Mouse (Mus musculus) adrenal gland, postnatal 10 days (tissue): ENCODE results near the gene A430033K04Rik. TPM values are rescaled to one million over a fixed set of nuclear protein-coding genes. Genes with fewer than 3 reads are reported as not detected.

ENCODE experiments used
- DNase-seq: peaks from one replicate; pipeline ENCODE4 v3.0.0; 2021; ENCODE audit warnings: mixed read lengths
- long read RNA-seq, 2 experiments: library from polyadenylated mRNA; stranded (forward); transcript quantifications; one replicate each; pipeline ENCODE4 v2.0.0; 2021
- total RNA-seq, 2 experiments: library from RNA; stranded (reverse); gene quantifications; 2 replicates each; pipeline ENCODE4 v1.2.3; 2021

Gene A430033K04Rik
- 1 to 10 TPM; 5.2 to 7.8 TPM for total RNA-seq
- long read RNA-seq, experiment 1, partial matches to known transcripts, result 1 of 1 reads
- long read RNA-seq, experiment 1, other reads (novel, unspliced or antisense), result 0 of 1 reads
- long read RNA-seq, experiment 2, partial matches to known transcripts, result 1 of 3 reads
- long read RNA-seq, experiment 2, other reads (novel, unspliced or antisense), result 0 of 3 reads

DNA sequence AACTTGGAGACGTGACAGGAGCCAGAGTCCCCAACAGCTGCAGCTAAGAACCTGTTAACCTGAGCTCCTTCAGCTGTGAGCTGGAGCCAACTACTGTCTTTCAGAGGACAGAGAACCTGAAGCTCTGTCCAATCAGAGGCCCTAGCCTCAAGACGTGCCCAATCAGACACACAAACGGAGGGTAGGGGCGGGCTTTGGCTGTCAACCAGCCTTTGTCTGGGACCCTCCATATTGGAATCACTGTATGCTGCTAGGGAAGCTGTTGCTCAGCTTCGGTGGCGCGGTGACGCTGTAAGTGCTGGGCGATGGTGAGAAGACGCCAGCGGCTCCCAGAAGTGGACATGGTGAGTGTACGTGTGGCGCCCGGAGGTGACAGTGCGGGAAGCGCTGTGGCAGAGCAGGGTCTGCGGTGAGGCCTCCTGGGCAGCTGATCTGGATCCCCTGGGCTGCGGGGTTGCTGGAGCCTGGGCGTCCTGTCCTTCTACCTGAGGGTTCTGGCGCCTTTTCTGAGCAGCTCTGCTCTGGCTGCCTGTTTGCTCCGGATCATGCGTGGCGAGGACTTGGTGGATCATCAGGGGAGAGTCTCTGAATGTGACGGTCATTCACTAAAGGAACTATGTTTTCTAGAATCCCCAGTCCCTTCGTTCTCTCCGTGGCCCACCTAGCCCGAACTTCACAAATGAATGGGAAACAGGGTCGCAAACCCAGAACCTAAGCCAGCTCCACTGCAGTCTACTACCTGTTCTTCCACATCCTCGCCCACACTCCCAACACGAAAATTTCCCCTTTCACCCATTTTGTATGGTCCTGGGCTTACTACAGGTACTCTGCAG is at the start of gene A430033K04Rik:
Gene A430033K04Rik (plus strand): TSS at position 215 of the 833 bp plus-strand sequence.
- peak; percentile 96 for DNase-seq

DNA sequence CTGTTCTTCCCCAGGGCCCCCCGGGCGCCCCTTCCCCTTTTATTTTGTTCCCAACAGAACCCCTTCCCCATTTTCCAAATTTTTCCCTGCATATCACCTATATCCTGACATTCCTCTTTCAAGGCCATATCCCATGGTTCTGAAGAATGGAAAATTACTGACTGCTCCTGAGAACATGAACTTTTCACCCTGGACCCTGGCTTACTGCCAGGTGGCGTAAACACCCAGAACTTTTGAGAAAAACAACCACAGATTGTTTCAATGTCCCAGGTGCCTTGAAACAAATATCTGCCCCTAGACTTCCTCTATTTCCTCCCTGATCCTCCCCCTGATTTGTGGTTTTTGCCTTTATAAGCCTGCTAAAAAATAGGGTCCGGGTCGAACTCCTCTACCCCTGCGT is 35.3 kb upstream of the A430033K04Rik start:
- peak; percentile 15 for DNase-seq

DNA sequence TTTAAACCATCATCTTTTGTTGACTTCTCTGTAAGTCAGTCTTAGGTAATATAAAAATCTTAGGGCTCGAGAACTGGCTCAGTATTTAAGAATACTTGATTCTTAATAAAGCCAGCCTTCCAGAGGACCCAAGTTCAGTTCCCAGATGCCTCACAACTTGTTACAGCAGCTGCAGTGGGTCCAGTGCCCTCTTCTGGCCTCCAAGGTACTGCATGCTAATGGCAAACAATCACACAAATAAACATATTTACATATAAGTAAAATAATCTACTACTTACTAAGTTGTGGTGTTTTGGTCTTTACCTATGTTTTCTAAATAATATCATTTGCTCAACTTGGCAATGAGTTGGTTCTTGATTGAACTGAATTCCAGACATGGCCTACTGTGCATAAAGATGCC is 4.3 kb upstream of the A430033K04Rik start:
- no peak for DNase-seq

DNA sequence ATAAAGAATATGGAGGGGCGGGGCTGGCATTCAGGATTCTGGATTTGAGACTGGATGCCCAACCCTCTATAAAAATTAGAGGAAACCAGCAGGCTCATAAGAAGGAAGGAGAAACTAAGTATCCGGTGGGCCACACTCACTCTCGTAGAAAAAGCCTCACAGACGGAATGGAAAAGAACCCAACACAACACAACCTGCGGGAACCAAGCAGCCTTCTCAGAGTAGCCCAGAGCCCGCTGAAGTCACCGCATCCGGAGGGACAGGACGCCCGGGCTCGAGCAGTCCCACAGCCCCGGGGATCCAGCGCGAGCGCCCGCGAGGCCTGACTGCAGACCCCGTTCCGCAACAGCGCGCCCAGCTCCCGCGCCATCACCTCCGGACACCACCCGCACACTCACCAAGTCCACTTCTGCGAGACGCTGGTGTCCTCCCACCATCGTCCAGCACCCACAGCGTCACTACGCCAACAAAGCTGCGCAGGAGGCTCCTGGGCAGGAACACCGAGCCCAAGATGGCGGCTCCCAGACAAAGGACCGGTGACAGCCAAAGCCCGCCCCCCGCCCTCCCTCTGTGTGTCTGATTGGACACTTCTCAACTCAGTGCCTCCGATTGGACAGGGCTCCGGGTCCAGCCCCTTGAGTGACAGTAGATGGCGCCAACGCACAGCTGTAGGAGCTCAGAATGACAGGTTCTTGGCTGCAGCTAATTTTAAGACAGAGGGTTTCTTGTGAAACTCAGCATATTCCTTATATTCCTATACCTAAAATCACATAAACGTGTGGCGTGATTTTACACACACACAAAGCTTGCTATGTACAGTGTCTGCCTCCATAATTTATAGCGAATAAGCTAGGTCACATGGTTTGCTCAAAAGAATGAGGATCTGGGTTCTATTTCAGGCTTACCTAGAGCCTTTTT is 3.2 kb upstream of the A430033K04Rik start, which contains the start of gene Zfp68:
Gene Zfp68 (minus strand): TSS at position 551 of the 918 bp plus-strand sequence.
- DNase-seq, result peak; percentile 95

DNA sequence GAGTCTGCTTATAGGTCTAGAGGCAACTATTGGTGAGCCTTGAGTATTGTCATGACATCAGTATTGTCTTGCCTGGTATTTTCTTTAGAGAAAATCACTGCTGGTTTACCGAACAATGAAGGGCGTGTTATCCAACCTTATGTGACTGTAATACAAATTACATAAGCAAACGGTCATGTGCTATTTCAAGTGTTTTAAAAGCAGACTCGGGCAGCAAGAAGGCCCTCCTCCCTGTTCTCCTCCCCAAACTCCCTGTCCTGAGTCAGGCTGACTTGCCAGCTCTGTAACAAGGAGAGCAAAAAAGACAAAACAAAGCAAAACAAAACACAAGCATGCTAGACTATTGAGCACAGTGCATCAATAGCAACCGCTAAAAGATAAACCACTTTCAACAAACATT is 1.8 kb upstream of the A430033K04Rik start:
- no peak for DNase-seq

DNA sequence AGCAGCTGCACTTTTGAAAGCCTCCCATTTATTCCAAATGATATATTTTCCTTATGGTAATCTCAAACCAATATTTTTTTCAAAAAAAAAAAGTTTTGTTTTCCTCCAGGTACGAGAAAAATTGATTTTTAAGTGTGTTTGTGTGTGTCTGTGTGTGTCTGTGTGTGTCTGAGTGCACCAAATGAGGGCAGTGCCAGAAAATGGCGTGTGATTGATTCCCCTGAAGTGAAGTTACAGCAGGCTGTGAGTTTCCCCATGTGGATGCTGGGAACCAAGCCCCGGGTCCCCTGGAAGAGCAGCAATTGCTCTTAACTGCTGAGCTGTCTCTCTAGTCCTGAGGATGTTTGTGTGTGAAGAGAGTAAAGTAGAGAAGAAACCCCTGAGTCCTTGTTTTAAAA is 818 bp downstream of the A430033K04Rik start:
- DNase-seq, result no peak

DNA sequence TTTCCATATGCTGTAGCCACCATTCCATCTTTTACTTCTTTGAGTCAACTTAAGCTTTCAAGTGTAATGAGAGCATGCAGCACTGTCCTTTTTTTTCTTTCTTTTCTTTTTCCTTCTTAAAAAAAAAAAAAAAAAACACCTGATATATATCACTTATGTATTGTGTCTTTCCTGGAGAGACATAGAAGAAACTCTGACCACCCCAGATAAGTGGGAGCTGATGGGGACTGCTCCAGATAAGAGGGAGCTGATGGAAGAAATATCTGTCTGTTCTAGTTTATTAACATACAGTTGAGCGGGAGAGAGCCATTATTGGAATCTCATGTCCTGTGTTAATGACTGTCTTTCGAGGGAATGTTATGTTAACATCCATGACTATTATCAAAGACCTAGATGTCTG is 13.8 kb downstream of the A430033K04Rik start:
- DNase-seq, result no peak

DNA sequence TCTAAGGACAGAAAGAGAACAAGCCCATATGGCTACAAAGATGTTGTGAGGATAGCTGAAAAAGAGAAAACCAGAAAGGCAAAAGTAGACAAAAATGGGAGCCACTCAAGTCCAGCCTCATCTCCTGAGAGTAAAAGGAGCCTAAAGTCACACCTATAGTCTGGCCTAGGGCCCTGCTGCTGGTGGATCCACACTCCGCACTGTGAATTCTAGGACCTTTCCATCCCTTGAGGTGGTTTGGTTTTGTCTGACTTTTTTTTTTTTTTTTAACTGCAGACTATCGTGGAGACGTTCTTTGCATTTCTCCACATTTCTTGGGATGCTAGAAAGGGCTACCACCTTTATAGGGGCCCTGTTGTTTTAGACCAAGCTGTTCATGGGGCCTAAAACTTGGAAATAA is 18.4 kb downstream of the A430033K04Rik start:
- DNase-seq, result no peak

DNA sequence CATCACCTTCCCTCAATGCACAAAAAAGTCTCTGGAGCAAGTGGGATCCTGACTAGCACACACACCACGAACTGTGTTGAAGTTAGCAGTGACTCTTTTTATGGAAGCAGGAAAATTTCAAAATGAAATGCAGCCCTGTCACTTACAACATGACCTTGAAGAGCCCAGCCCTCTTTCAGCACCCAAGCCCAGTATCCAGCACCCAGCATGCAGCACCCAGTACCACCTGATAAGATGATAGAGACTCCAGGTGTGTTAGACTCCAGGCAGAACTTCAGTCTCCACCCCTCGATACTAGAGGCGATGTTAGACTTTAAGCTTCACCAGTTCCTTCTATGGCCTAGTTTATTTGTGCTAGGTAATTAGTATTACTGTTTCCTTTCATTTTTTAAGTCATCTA is 19.1 kb downstream of the A430033K04Rik start:
- DNase-seq, result no peak

DNA sequence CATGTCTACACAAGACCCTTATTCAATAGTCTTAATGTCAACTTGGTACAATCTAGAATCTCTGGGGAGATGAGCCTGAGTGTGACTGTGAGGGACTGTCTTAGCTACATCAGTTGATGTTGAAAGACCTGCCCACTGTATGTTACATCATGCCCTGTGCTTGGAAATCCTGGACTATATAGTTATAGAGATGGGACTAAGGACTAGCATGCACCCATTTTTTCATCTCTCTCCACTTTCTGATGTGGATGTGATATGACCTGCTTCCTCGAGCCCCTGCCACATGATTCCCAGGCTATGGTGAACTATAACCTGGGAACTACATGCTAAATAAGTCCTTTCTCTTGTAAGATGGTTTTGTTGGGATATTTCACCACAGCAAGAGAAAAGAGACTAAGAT is 30.3 kb downstream of the A430033K04Rik start:
- DNase-seq, result no peak

DNA sequence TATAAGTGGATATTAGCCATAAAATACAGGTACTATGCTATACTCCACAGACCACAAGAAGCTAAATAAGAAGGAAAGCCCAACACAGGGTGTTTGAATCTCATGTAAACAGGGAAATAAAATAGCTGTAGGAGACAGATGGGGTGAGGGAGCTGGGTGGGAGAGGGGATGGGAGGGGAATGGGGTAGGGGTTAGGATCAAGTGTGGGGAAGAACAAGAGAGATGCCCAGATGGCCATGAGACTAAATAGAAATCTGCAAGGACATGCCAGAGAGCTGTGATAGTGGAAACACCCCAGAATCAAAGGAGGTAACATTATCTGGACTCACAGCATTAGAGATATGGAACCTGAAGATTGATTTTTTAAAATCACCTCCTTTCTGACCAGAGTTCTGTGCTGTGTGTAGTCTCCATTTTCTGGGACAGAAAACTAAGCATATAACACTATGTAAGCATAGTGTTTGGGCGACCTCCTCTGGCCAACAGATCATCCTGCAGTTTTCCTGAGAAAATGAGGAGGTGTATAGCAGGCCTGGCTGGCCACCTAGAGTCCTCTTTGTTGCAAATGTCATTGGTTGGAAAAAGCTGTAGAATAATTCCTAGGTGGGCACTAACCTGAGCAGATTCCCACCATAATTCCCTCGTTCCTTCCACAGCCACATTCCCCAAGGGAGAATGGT is 34.0 kb downstream of the A430033K04Rik start:
- DNase-seq, result peak; percentile 59

DNA sequence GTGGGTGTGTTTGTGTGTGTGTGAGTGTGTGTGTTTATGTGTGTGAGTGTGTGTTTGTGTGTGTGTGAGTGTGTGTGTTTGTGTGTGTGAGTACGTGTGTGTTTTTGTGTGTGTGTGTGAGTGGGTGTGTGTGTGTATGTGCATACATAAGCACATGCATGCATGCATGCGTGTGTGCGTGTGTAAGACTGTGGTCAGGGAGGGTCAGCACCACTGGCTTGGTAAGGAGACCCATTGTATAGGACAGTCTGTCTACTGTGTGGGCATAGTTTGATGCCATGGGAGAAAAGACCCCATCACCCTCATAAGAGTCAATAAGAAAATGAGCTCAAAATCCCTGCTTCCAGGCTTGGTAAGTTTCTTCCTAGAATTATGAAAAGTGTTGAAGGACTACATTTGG is 34.7 kb downstream of the A430033K04Rik start:
- no peak for DNase-seq

DNA sequence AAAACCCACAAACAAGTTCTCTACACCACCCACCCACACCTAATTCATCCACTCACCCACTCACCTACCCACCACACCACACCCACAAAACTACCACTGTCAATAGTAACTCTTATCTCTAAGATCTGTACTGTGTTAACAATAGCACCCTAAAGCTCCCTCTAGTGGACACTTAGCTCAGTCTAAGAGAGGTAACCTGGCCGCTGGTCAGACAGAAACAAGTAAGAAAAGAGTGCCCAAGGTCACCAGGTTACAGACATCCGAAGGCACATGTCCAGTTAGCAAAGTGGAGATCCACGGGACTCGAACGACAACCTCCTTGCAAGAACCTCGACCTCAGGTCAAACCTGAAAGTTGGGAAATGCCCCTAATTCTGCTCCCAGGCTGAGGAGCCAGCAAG is 35.2 kb downstream of the A430033K04Rik start:
- DNase-seq, result peak; percentile 38

DNA sequence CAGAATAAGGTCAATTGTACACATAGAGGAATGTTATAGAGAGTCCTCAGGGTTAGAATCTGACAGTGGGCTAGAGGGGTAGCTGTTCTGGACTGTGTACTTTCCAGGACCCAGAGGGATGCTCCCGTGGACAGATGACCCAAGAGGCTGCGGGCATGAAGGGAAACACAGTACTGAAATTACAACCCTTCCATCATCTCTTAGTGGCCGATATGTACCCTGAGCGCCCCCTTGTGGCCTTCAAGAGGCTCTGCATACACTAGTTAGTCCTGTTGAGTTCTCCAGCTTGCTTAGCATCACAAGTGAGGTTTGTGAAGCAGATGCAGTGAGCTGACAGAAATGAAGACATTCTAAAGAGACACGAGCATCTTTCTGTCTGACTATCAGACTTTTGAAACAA is 36.3 kb downstream of the A430033K04Rik start:
- DNase-seq, result peak; percentile 54

DNA sequence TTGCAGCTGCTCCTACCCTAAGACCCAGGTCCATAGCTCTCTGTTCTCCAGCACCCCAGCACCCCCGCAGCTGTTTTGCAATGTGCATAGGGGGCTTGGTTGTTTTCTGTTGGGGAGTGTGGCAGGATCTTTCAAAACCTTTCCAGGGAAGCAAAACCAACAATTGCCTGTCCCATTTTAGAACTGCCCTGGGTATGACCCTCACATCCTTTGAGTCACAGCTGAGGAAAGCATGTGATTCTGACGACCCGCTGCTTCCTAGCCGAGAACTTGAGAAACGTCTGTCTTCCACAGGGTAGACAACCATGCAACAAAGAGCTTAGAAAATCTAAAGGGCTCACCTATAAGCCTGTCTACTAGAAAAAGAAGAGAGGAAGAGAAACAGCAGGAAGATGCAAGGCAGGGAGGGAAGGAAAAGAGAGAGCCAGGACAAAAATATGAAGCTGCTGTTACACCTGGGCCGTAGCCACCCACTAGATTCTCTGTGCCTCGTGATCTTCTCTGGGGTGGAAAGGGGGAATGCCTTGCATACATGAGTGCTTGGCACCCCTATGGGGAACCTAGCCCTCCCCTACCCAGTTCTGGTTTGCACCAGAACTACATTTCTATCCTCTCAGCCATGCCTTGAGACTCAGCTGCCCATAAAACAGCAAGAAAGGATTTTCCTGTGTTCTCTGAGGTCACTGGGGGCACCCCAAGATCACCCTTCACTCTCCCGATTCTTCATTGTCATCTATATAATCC is 60.5 kb downstream of the A430033K04Rik start:
- DNase-seq, result no peak

DNA sequence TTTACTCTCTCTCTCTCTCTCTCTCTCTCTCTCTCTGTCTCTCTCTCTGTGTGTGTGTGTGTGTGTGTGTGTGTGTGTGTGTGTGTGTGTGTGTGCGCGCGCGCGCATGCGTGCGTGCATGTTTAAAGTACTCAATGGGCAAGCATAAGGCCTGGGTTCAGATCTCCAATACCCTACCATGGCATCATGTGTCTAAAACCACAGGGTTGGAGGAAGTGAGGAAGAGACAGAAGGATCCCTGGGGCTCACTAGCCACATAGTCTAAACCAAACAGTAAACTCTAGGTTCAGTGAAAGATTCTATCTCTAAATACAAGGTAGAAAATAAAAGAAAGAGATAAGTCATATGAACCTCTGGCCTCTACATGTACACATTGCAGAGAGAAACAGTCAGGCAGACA is 61.2 kb downstream of the A430033K04Rik start:
- no peak for DNase-seq

DNA sequence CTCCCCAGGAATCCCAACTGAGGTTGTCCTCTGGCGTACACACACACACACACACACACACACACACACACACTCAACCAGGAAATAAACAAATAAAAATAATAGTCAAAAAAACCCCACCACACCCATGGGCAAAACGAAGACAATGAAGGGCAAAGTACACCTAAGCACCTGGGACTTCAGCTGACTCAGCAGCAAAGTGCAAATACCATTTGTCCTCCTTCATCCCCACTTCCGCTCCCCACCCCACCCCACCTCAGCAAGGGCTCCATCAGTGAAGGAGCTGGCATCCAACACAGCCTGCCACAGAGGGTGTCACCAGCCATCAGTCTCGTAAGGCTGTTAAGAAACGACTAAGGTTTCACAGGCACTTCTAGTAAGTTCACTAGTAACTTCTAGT is 64.8 kb downstream of the A430033K04Rik start:
- no peak for DNase-seq

DNA sequence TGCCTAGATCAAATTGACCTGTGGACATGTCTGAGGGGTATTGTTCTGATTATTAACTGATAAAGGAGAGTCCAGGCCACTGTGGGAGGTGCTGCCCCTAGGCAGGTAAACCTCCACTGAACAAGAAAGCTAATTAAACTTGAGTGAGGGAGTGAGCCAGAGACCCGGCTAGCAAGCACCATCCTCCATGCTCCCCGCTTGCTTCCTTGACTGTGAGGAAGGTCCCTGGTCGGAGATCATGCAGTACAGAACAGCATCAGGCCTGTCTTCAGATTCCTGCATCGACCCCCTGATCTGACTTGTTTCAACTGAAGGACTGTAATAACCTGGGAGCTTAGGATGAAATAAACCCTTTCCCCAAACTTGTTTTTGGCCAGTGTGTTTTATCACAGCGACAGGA is 66.6 kb downstream of the A430033K04Rik start:
- no peak for DNase-seq

DNA sequence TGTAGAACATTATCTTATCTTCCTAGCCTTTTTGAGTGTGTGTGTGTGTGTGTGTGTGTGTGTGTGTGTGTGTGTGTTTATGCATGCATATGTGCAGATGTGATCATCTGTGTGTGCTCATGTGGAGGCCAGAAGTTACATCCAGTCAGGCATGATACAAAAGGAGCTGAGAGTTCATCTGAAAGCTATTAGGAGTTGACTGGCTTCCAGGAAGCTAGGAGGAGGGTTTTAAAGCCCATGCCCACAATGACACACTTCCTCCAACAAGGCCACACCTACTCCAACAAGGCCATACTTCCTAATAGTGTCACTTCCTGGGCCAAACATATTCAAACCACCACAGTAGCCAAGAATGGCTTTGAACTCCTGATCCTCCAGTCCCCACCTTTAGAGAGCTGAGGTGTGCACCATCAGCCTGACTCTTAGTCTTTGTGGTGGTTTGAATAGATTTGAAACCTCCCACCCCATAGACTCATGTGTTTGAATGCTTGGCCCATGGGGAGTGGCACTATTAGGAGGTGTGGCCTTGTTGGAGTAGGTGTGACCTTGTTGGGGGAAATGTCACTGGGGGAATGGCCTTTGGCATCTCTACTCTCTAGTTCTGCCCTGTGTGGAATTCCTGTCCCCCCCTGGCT is 70.4 kb downstream of the A430033K04Rik start:
- DNase-seq, result no peak

DNA sequence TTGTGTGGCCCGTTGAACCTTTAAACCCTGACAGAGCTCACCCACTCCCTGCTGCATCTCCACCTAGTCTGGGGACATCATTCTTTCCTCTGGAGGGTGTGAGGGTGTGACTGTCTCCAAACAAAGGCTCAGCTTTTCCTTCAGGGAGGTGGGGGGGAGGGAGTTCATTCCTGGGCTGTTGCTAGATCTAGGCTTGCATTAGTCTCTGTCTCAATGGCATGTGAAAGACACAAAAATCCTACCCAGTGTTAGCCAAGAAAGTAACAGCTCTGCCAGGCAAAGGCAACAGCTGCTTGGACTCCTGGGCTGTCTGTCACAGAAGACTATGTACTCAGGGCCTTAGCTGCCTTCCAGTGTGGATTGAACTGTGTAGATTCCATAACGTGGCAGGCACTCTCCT is 71.4 kb downstream of the A430033K04Rik start:
- DNase-seq, result no peak
